Mouse (Mus musculus) stomach, embryonic 15.5 days (tissue): Measurements from ENCODE around the gene Gabra1. TPM values are rescaled to one million over a fixed set of nuclear protein-coding genes. Genes with fewer than 3 reads are reported as not detected.

ENCODE experiments used
- ATAC-seq: fragments of 200-750 bp; cut with Nextera tagmentation; 2 replicates; pipeline ENCODE4 v1.8.0; 2017; ENCODE audit warnings: low read depth, moderate number of reproducible peaks, moderate TSS enrichment; ENCODE audit not compliant: insufficient read depth, low FRiP score
- H3K27ac ChIP-seq: fragments of 300-500 bp; sonication (generic); 2 replicates; pipeline ENCODE4 v1.5.1; 2015; ENCODE audit warnings: mild to moderate bottlenecking, inconsistent platforms
- H3K27me3 ChIP-seq: fragments of 300-500 bp; sonication (generic); replicated peaks from 2 replicates; pipeline ENCODE4 v1.6.1; 2015; ENCODE audit warnings: inconsistent platforms
- H3K36me3 ChIP-seq: fragments of 300-500 bp; sonication (generic); 2 replicates; pipeline ENCODE4 v1.6.1; 2015; ENCODE audit warnings: inconsistent platforms
- H3K4me1 ChIP-seq: fragments of 300-500 bp; sonication (generic); 2 replicates; pipeline ENCODE4 v1.6.1; 2015; ENCODE audit warnings: inconsistent platforms
- H3K4me2 ChIP-seq: fragments of 300-500 bp; sonication (generic); 2 replicates; pipeline ENCODE4 v1.6.1; 2015; ENCODE audit warnings: mild to moderate bottlenecking, inconsistent platforms
- H3K4me3 ChIP-seq: fragments of 300-500 bp; sonication (generic); replicated peaks from 2 replicates; pipeline ENCODE4 v1.5.1; 2015; ENCODE audit warnings: inconsistent platforms
- H3K9ac ChIP-seq: fragments of 300-500 bp; sonication (generic); 2 replicates; pipeline ENCODE4 v1.6.1; 2015; ENCODE audit warnings: inconsistent platforms
- H3K9me3 ChIP-seq: fragments of 300-500 bp; sonication (generic); 2 replicates; pipeline ENCODE4 v1.6.1; 2016; ENCODE audit warnings: inconsistent platforms
- WGBS: fragments of 180-500 bp; shearing (Covaris S2); methylation state at CpG from one replicate; pipeline ENCODE4 v1.1.7; 2015; 5-methylcytosine and 5-hydroxymethylcytosine counted together
- polyA plus RNA-seq: library from polyadenylated mRNA; unstranded; fragments of >200 nt; fragmentation: Nextera tagmentation; extraction: Ambion mirVana; gene quantifications from 2 replicates; pipeline ENCODE4 v1.2.1, GENCODE M21; 2015

Gabra1 gene
- polyA plus RNA-seq: 3.3 and 3.5 TPM in 2 replicates

- no peaks in the 10 kb centered on the region for H3K9me3 ChIP-seq
- 2% methylated on average over 13 of the region's 13 CpGs for WGBS
- no peak for ATAC-seq
- no peak within 1 kb of the TSS for H3K27ac ChIP-seq
- H3K36me3 ChIP-seq: no peaks in the 10 kb centered on the region
- peak within 1 kb of the TSS; percentile 49 for H3K9ac ChIP-seq
- 0 out of 2 replicates have a peak, but pooled peaks cover 2% of the 10 kb centered on the region for H3K4me1 ChIP-seq
- H3K4me2 ChIP-seq: peak within 1 kb of the TSS; percentile 88
- H3K27me3 ChIP-seq: no peaks in the 10 kb centered on the region
- peak within 1 kb of the TSS; percentile 51 for H3K4me3 ChIP-seq
Measured at GRCm38 (mm10) chr11:42182825-42183152, at the start of gene Gabra1. Gene Gabra1 (minus strand): TSS chr11:42182930.

- Histone ChIP-seq H3K9ac (peak overlapping the region; percentile 49), H3K4me1 (0 out of 2 replicates have a peak, but pooled peaks cover 2% of the 10 kb centered on the region), H3K27ac (no peak overlapping the region), H3K4me3 (peak overlapping the region; percentile 51), H3K27me3 (no peaks in the 10 kb centered on the region), H3K36me3 (no peaks in the 10 kb centered on the region), H3K4me2 (peak overlapping the region; percentile 88), H3K9me3 (no peaks in the 10 kb centered on the region)
- ATAC-seq: peak; percentile 31; the same call in 1 of the 2 replicates
- WGBS: under 1% methylated on average over 35 of the region's 35 CpGs
Measured at GRCm38 (mm10) chr11:42181973-42182824, 531 bp downstream of the Gabra1 start.

- 0 out of 2 replicates have a peak, but pooled peaks cover 2% of the 10 kb centered on the region for H3K4me1 ChIP-seq
- peak overlapping the region; percentile 88 for H3K4me2 ChIP-seq
- 25% methylated on average over 5 of the region's 5 CpGs for WGBS
- no peak overlapping the region for H3K9ac ChIP-seq
- no peaks in the 10 kb centered on the region for H3K27me3 ChIP-seq
- no peak overlapping the region for H3K27ac ChIP-seq
- H3K9me3 ChIP-seq: no peaks in the 10 kb centered on the region
- ATAC-seq: no peak
- no peaks in the 10 kb centered on the region for H3K36me3 ChIP-seq
- peak overlapping the region; percentile 51 for H3K4me3 ChIP-seq
Measured at GRCm38 (mm10) chr11:42181426-42181825, 1.3 kb downstream of the Gabra1 start.

GRCm38 (mm10) chr11:42179535-42179934 lies 3.2 kb downstream of the Gabra1 start:
- Histone ChIP-seq H3K27ac (no peak overlapping the region), H3K27me3 (no peaks in the 10 kb centered on the region), H3K36me3 (no peaks in the 10 kb centered on the region), H3K9ac (no peak overlapping the region), H3K9me3 (no peaks in the 10 kb centered on the region), H3K4me2 (no peak overlapping the region), H3K4me3 (no peak overlapping the region), H3K4me1 (0 out of 2 replicates have a peak, but pooled peaks cover 2% of the 10 kb centered on the region)
- 82% methylated on average over 5 of the region's 5 CpGs for WGBS
- ATAC-seq: no peak

- Histone ChIP-seq H3K27me3 (no peaks in the 10 kb centered on the region), H3K36me3 (no peaks in the 10 kb centered on the region), H3K9ac (no peak overlapping the region), H3K4me3 (no peak overlapping the region), H3K4me2 (no peak overlapping the region), H3K4me1 (0 out of 2 replicates have a peak, but pooled peaks cover 2% of the 10 kb centered on the region), H3K9me3 (no peaks in the 10 kb centered on the region), H3K27ac (no peak overlapping the region)
- 85% methylated on average over 2 of the region's 2 CpGs for WGBS
- ATAC-seq: no peak
Measured at GRCm38 (mm10) chr11:42178296-42178695, 4.4 kb downstream of the Gabra1 start.

GRCm38 (mm10) chr11:42151396-42151795 lies 31.3 kb downstream of the Gabra1 start:
- Histone ChIP-seq H3K4me1 (no peaks in the 10 kb centered on the region), H3K9me3 (no peaks in the 10 kb centered on the region), H3K27ac (no peak overlapping the region), H3K36me3 (no peaks in the 10 kb centered on the region), H3K9ac (no peak overlapping the region), H3K4me2 (no peak overlapping the region), H3K27me3 (no peaks in the 10 kb centered on the region), H3K4me3 (no peak overlapping the region)
- no peak for ATAC-seq
- 82% methylated on average over 5 of the region's 5 CpGs for WGBS

GRCm38 (mm10) chr11:42116931-42117330 lies 65.8 kb downstream of the Gabra1 start:
- no peak for ATAC-seq
- no peaks in the 10 kb centered on the region for H3K4me1 ChIP-seq
- 87% methylated on average over 1 of the region's 1 CpGs for WGBS
- H3K27ac ChIP-seq: no peak overlapping the region
- no peak overlapping the region for H3K9ac ChIP-seq
- H3K27me3 ChIP-seq: no peaks in the 10 kb centered on the region
- H3K4me3 ChIP-seq: no peak overlapping the region
- no peak overlapping the region for H3K4me2 ChIP-seq
- H3K36me3 ChIP-seq: no peaks in the 10 kb centered on the region
- no peaks in the 10 kb centered on the region for H3K9me3 ChIP-seq

GRCm38 (mm10) chr11:42110051-42110450 lies 72.7 kb downstream of the Gabra1 start:
- Histone ChIP-seq H3K36me3 (no peaks in the 10 kb centered on the region), H3K4me1 (no peaks in the 10 kb centered on the region), H3K9me3 (no peaks in the 10 kb centered on the region), H3K27me3 (no peaks in the 10 kb centered on the region), H3K4me2 (no peak overlapping the region), H3K4me3 (no peak overlapping the region), H3K27ac (no peak overlapping the region), H3K9ac (no peak overlapping the region)
- ATAC-seq: no peak
- WGBS: 63% methylated on average over 1 of the region's 1 CpGs

- Histone ChIP-seq H3K4me1 (no peaks in the 10 kb centered on the region), H3K27me3 (no peaks in the 10 kb centered on the region), H3K36me3 (no peaks in the 10 kb centered on the region), H3K9me3 (no peaks in the 10 kb centered on the region), H3K4me3 (no peak overlapping the region), H3K9ac (no peak overlapping the region), H3K4me2 (no peak overlapping the region), H3K27ac (no peak overlapping the region)
- no peak for ATAC-seq
Measured at GRCm38 (mm10) chr11:42109627-42110026, 73.1 kb downstream of the Gabra1 start.

- no peak overlapping the region for H3K4me3 ChIP-seq
- no peak for ATAC-seq
- H3K9ac ChIP-seq: no peak overlapping the region
- H3K4me1 ChIP-seq: no peaks in the 10 kb centered on the region
- no peak overlapping the region for H3K4me2 ChIP-seq
- 76% methylated on average over 2 of the region's 2 CpGs for WGBS
- no peaks in the 10 kb centered on the region for H3K36me3 ChIP-seq
- no peaks in the 10 kb centered on the region for H3K9me3 ChIP-seq
- H3K27ac ChIP-seq: no peak overlapping the region
- H3K27me3 ChIP-seq: no peaks in the 10 kb centered on the region
Measured at GRCm38 (mm10) chr11:42095556-42095955, 87.2 kb downstream of the Gabra1 start.
